Mouse (Mus musculus) C2C12 (cell line): ENCODE data around the gene Hsph1.

Source experiments
- CTCF ChIP-seq: IDR thresholded peaks from one replicate; pipeline ENCODE4 v1.5.1; 2011; ENCODE audit not compliant: control insufficient read depth, insufficient read depth, insufficient read length
- MAX ChIP-seq: IDR thresholded peaks from one replicate; pipeline ENCODE4 v1.6.1; 2011; ENCODE audit warnings: mild to moderate bottlenecking, control low read depth
- MYOD1 ChIP-seq: IDR thresholded peaks from one replicate; pipeline ENCODE4 v1.6.1; 2011; ENCODE audit warnings: low read depth; ENCODE audit not compliant: control insufficient read depth, insufficient read length
- MYOG ChIP-seq: IDR thresholded peaks from one replicate; pipeline ENCODE4 v1.6.1; 2011; ENCODE audit not compliant: control insufficient read depth, insufficient read length; ENCODE audit errors: extremely low read depth

DNA sequence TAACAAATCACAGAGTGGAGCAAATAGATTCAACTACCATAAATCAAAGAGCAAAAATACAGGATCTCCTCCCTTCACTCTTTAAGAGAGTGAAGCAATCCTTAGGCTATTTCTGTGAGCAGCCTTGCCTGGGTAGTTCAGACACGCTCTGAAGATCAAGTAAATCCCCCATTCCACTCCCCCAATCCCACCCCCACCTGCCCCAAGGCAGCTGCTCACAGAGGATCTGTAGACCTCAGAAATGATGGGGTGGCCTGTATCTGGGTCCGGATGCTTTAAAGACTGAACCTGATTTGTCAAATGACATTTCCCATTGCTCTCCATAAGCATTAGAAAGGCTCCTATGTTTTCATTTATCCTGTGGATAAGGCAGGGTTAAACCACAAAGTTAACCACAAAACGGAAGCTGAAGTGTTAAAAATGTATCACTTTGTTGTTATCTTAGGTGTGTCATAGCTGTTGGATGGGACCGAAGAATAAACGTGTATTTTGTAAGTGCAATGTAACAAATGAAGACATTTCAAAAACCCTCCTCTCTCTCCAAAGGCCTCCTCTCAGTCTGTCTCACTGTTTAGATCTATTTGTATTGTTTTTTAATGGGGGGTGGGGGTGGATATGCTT lies 53.4 kb downstream of the Hsph1 start:
- no peak for TF ChIP-seq CTCF
- TF ChIP-seq MYOD1 = no peak
- no peak for TF ChIP-seq MYOG
- TF ChIP-seq MAX = no peak
